ENCODE assay signal across 21 mouse cellular contexts in the genomic region with DNA sequence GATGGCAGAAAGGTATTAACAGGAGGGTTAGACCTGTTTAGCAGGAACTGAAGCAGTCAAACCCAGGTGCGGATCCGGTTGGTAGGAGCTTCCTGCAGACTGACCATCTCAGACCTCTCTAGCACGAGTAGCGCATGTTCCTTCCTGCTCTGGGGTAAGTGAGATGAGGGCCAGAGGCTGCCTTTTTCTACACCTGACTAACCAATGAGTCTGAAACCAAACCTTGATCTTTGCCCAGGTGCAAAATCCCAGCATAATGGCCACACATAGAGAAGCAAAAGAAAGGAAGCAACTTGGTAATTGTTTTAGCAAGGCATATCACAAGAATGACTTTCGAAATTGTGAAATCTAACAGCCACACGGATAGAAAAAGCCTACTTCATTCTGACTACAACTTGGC. TPM values are rescaled to one million over a fixed set of nuclear protein-coding genes. Genes with fewer than 3 reads are reported as not detected.
DNase-seq lines count a peak whose midpoint lies in the region; ATAC-seq and TF ChIP-seq lines count a peak whose summit lies in the region.
"Had no signal": no experiment of that assay in that cellular context is flagged by ENCODE, and none has a peak within 500 bp of the region (broad histone marks: within the 10 kb centered on the region; RNA-seq: fewer than 3 reads in every experiment).

No protein-coding gene starts in this region.

- H3K4me1 ChIP-seq in intestine, postnatal 0 days (replicated peaks; ENCODE audit: control insufficient read depth, insufficient read depth, low read length): peaks cover 4% of the 10 kb centered on the region; the same call in 1 of the 2 replicates
- no peaks in the 10 kb centered on the region; the same call in 1 of the 2 replicates for H3K4me1 ChIP-seq in intestine, embryonic 16.5 days (ENCODE audit: control insufficient read depth, insufficient read depth, low read length)
- H3K4me1 ChIP-seq in kidney, embryonic 15.5 days: no peaks in the 10 kb centered on the region
- peaks cover 52% of the 10 kb centered on the region for H3K4me1 ChIP-seq in bone marrow macrophage, adult 2 months (ENCODE audit: control insufficient read depth, insufficient read depth, low read length)
- H3K4me1 ChIP-seq: embryonic facial prominence, embryonic 12.5 days; forebrain, embryonic 15.5 days; heart, embryonic 15.5 days; hindbrain, embryonic 13.5 days had no signal

- no peaks in the 10 kb centered on the region for H3K27me3 ChIP-seq in intestine, postnatal 0 days (replicated peaks; ENCODE audit: control insufficient read depth, insufficient read depth, low read length)
- H3K27me3 ChIP-seq in intestine, embryonic 16.5 days (replicated peaks; ENCODE audit: control insufficient read depth, insufficient read depth, low read length): no peaks in the 10 kb centered on the region
- no peaks in the 10 kb centered on the region for H3K27me3 ChIP-seq in kidney, embryonic 15.5 days
- H3K27me3 ChIP-seq: embryonic facial prominence, embryonic 12.5 days; forebrain, embryonic 15.5 days; heart, embryonic 15.5 days; hindbrain, embryonic 13.5 days had no signal

- H3K27ac ChIP-seq in intestine, postnatal 0 days (ENCODE audit: low read depth, low read length): 0 out of 2 replicates have a peak overlapping the region, but pooled peaks have one; percentile 21
- H3K27ac ChIP-seq in intestine, embryonic 16.5 days (ENCODE audit: low read length): no peak overlapping the region
- H3K27ac ChIP-seq in kidney, embryonic 15.5 days: no peak overlapping the region
- peak overlapping the region; percentile 60 for H3K27ac ChIP-seq in bone marrow macrophage, adult 2 months (ENCODE audit: insufficient read depth, low read depth, low read length)
- H3K27ac ChIP-seq: embryonic facial prominence, embryonic 12.5 days; forebrain, embryonic 15.5 days; heart, adult 2 months; heart, embryonic 15.5 days; hindbrain, embryonic 13.5 days had no signal

- no peaks in the 10 kb centered on the region for H3K9me3 ChIP-seq in intestine, postnatal 0 days (ENCODE audit: control insufficient read depth)
- H3K9me3 ChIP-seq in intestine, embryonic 16.5 days (ENCODE audit: control insufficient read depth, low read length): no peaks in the 10 kb centered on the region
- no peaks in the 10 kb centered on the region for H3K9me3 ChIP-seq in kidney, embryonic 15.5 days (replicated peaks)
- H3K9me3 ChIP-seq: embryonic facial prominence, embryonic 12.5 days; forebrain, embryonic 15.5 days; G1E; heart, embryonic 15.5 days; hindbrain, embryonic 13.5 days had no signal

- WGBS in intestine, postnatal 0 days: 76% methylated on average over 6 of the region's 6 CpGs
- 82% methylated on average over 6 of the region's 6 CpGs for WGBS in intestine, embryonic 16.5 days
- WGBS in kidney, embryonic 15.5 days: 83% methylated on average over 6 of the region's 6 CpGs

- no peak for TF ChIP-seq POLR2A in bone marrow macrophage, adult 2 months (IDR thresholded peaks at IDR 0.05; ENCODE audit: borderline replicate concordance, low read depth, low read length)

- H3K9ac ChIP-seq in intestine, postnatal 0 days (ENCODE audit: low read depth, low read length): no peak overlapping the region
- no peak overlapping the region for H3K9ac ChIP-seq in intestine, embryonic 16.5 days (ENCODE audit: low read depth, low read length)
- H3K9ac ChIP-seq in kidney, embryonic 15.5 days: no peak overlapping the region
- H3K9ac ChIP-seq: embryonic facial prominence, embryonic 12.5 days; forebrain, embryonic 15.5 days; heart, embryonic 15.5 days; hindbrain, embryonic 13.5 days had no signal

- no peaks in the 10 kb centered on the region for H3K36me3 ChIP-seq in intestine, postnatal 0 days (ENCODE audit: control insufficient read depth, insufficient read depth)
- no peaks in the 10 kb centered on the region for H3K36me3 ChIP-seq in intestine, embryonic 16.5 days (ENCODE audit: control insufficient read depth, insufficient read depth, low read length)
- no peaks in the 10 kb centered on the region for H3K36me3 ChIP-seq in kidney, embryonic 15.5 days
- H3K36me3 ChIP-seq: embryonic facial prominence, embryonic 12.5 days; forebrain, embryonic 15.5 days; G1E; heart, embryonic 15.5 days; hindbrain, embryonic 13.5 days had no signal

- TF ChIP-seq CTCF in intestine, postnatal 0 days (IDR thresholded peaks at IDR 0.05; ENCODE audit: low read depth): no peak
- TF ChIP-seq CTCF in bone marrow macrophage, adult 2 months (IDR thresholded peaks at IDR 0.05; ENCODE audit: low read depth, low read length): no peak

- peak; percentile 57 to 63 for DNase-seq in kidney, adult 8-10 months
- no peak for DNase-seq in gastrocnemius, postnatal 25 days
- DNase-seq: adrenal gland, postnatal 10 days; B cell, adult 2 months; cerebellum, adult 11-12 months; cerebellum, adult 9-10 months; cerebellum, postnatal 25 days; heart, adult 2 months; heart, postnatal 14 days had no signal

- ATAC-seq in intestine, postnatal 0 days: peak; percentile 14; the same call in 1 of the 2 replicates
- ATAC-seq in intestine, embryonic 16.5 days: no peak
- no peak for ATAC-seq in kidney, embryonic 15.5 days (replicated peaks; ENCODE audit: low FRiP score)
- peak; percentile 45 for ATAC-seq in megakaryocyte progenitor cell, adult 5-6 weeks (replicated peaks; ENCODE audit: poor library complexity)
- ATAC-seq: CD4-positive, CD25-positive, alpha-beta regulatory T cell, adult 4 months; forebrain, embryonic 15.5 days had no signal

- no peak overlapping the region for H3K4me3 ChIP-seq in intestine, postnatal 0 days (ENCODE audit: low read depth, low read length)
- H3K4me3 ChIP-seq in intestine, embryonic 16.5 days (ENCODE audit: low read length): no peak overlapping the region
- H3K4me3 ChIP-seq in kidney, embryonic 15.5 days (replicated peaks): no peak overlapping the region
- no peak overlapping the region for H3K4me3 ChIP-seq in bone marrow macrophage, adult 2 months (ENCODE audit: insufficient read depth, low read length)
- H3K4me3 ChIP-seq: embryonic facial prominence, embryonic 12.5 days; forebrain, embryonic 15.5 days; heart, adult 2 months; heart, embryonic 15.5 days; hindbrain, embryonic 13.5 days had no signal

- H3K4me2 ChIP-seq in intestine, postnatal 0 days (replicated peaks; ENCODE audit: low read depth): no peak overlapping the region
- H3K4me2 ChIP-seq in intestine, embryonic 16.5 days (ENCODE audit: low read depth, low read length): no peak overlapping the region
- H3K4me2 ChIP-seq in kidney, embryonic 15.5 days: no peak overlapping the region
- H3K4me2 ChIP-seq: embryonic facial prominence, embryonic 12.5 days; forebrain, embryonic 15.5 days; heart, embryonic 11.5 days; heart, embryonic 15.5 days; hindbrain, embryonic 13.5 days had no signal

RNA-seq across cellular contexts. Expression of a gene that starts 9.9 kb away (rescaled TPM):
- polyA plus RNA-seq in intestine, postnatal 0 days (2015; fragmentation: Nextera tagmentation; extraction: Ambion mirVana): 3.2 and 6.4 TPM in 2 replicates
- 1.3 and 1.6 TPM in 2 replicates for polyA plus RNA-seq in intestine, embryonic 16.5 days (2015; fragmentation: Nextera tagmentation; extraction: Ambion mirVana)
- polyA plus RNA-seq in kidney, embryonic 15.5 days (2015; fragmentation: Nextera tagmentation; extraction: Ambion mirVana): 1.6 and 2.0 TPM in 2 replicates
- 138 and 142 TPM in 2 replicates for polyA plus RNA-seq in bone marrow macrophage, adult 2 months (2012; ENCODE audit: insufficient read depth, insufficient read length, missing spikeins)
- total RNA-seq in megakaryocyte progenitor cell, adult 5-6 weeks (2015): 35.1 and 45.3 TPM in 2 replicates
- total RNA-seq in megakaryocyte progenitor cell, adult 5-6 weeks (2017): 16.9 and 25.8 TPM in 2 replicates
- under 1 TPM; 0.43 to 0.54 TPM for total RNA-seq in gastrocnemius, postnatal 25 days (2021)
- polyA plus RNA-seq: G1E had no signal

Comparison
In these comparisons a context has a peak if more than half of its experiments do, and no peak if none do; other contexts are left out.
1. ATAC-seq: peak in intestine, postnatal 0 days (single experiment) and megakaryocyte progenitor cell, adult 5-6 weeks (single experiment); none in intestine, embryonic 16.5 days (single experiment) and kidney, embryonic 15.5 days (single experiment).
2. H3K27ac ChIP-seq: peak in intestine, postnatal 0 days (single experiment) and bone marrow macrophage, adult 2 months (single experiment); none in intestine, embryonic 16.5 days (single experiment) and kidney, embryonic 15.5 days (single experiment).
3. RNA of a gene that starts 9.9 kb away (polyA plus RNA-seq): 138 to 142 TPM in bone marrow macrophage, adult 2 months; 3.2 to 6.4 TPM in intestine, postnatal 0 days, 1.6 to 2.0 TPM in kidney, embryonic 15.5 days and 1.3 to 1.6 TPM in intestine, embryonic 16.5 days; every median in the first group is over 10 times any median in the second.